Mouse (Mus musculus) intestine, embryonic 16.5 days (tissue): ENCODE measurements around the gene Celsr1. TPM values are rescaled to one million over a fixed set of nuclear protein-coding genes. Genes with fewer than 3 reads are reported as not detected.

Source experiments
- ATAC-seq: fragments of 200-750 bp; cut with Nextera tagmentation; 2 replicates; pipeline ENCODE4 v1.8.0; 2017; ENCODE audit warnings: moderate TSS enrichment, moderate library complexity
- H3K27ac ChIP-seq: fragments of 300-500 bp; sonication (generic); 2 replicates; pipeline ENCODE4 v1.5.1; 2014; ENCODE audit warnings: mild to moderate bottlenecking, low read length
- H3K27me3 ChIP-seq: fragments of 300-500 bp; sonication (generic); replicated peaks from 2 replicates; pipeline ENCODE4 v1.6.1; 2014; ENCODE audit warnings: low read length, control low read depth, mixed read lengths; ENCODE audit not compliant: control insufficient read depth, insufficient read depth
- H3K36me3 ChIP-seq: fragments of 300-500 bp; sonication (generic); 2 replicates; pipeline ENCODE4 v1.6.1; 2014; ENCODE audit warnings: low read length, control low read depth; ENCODE audit not compliant: control insufficient read depth, insufficient read depth
- H3K4me1 ChIP-seq: fragments of 300-500 bp; sonication (generic); 2 replicates; pipeline ENCODE4 v1.6.1; 2014; ENCODE audit warnings: low read length, control low read depth, mixed read lengths; ENCODE audit not compliant: control insufficient read depth, insufficient read depth
- H3K4me2 ChIP-seq: fragments of 300-500 bp; sonication (generic); 2 replicates; pipeline ENCODE4 v1.6.1; 2014; ENCODE audit warnings: low read depth, low read length, control low read depth
- H3K4me3 ChIP-seq: fragments of 300-500 bp; sonication (generic); 2 replicates; pipeline ENCODE4 v1.5.1; 2014; ENCODE audit warnings: mild to moderate bottlenecking, low read length
- H3K9ac ChIP-seq: fragments of 300-500 bp; sonication (generic); 2 replicates; pipeline ENCODE4 v1.6.1; 2014; ENCODE audit warnings: low read depth, low read length
- H3K9me3 ChIP-seq: fragments of 300-500 bp; sonication (generic); 2 replicates; pipeline ENCODE4 v1.6.1; 2016; ENCODE audit warnings: low read length, control low read depth; ENCODE audit not compliant: control insufficient read depth
- WGBS: fragments of 180-500 bp; shearing (Covaris S2); extraction: QIAGEN DNeasy Blood & Tissue Kit; methylation state at CpG from one replicate; pipeline ENCODE4 v1.1.7; 2014; 5-methylcytosine and 5-hydroxymethylcytosine counted together
- polyA plus RNA-seq: library from polyadenylated mRNA; unstranded; fragments of >200 nt; fragmentation: Nextera tagmentation; extraction: Ambion mirVana; gene quantifications from 2 replicates; pipeline ENCODE4 v1.2.1, GENCODE M21; 2015

Gene Celsr1
- polyA plus RNA-seq, 1 experiment from 2014 or later, result 0.51 TPM

DNA sequence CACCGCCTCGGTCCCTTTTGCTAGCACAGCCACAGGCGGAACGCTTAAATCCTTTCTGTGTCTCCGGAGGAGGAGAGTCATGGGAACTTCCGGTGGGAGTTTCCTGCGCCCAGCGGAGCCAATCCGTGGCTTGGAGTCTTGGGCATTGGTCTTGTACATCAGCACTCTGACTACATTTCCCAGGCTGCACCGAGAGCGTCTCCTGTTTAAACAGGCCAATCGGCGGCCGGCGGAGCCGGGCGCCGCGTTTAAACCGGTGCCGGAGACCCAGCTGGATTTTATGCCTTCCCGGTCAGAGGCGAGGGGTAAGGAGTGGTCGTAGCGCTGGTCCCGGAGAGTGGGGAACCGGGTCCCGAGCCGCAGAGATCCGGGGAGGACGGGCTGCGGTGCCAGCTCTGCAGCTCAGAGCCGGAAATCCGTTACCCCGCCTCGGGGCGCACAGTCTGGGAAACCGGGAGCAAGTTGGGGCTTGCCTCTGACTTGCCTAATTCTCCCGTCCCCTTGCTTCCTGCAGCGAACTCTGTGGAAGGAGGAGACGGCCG lies 174.0 kb downstream of the Celsr1 start, which contains the start of gene Gtse1:
Gtse1 (plus strand) TSS at position 256 of the 542 bp plus-strand sequence.
- no peaks in the 10 kb centered on the region for H3K9me3 ChIP-seq
- peak within 1 kb of the TSS; percentile 55 for H3K4me3 ChIP-seq
- H3K36me3 ChIP-seq, result no peaks in the 10 kb centered on the region
- 0 out of 2 replicates have a peak within 1 kb of the TSS, but pooled peaks have one; percentile 25 for H3K27ac ChIP-seq
- peak within 1 kb of the TSS; percentile 79 for H3K9ac ChIP-seq
- peak; percentile 99 for ATAC-seq
- H3K27me3 ChIP-seq, result no peaks in the 10 kb centered on the region
- under 1% methylated on average over 42 of the region's 42 CpGs for WGBS
- H3K4me2 ChIP-seq, result peak within 1 kb of the TSS; percentile 87
- peaks cover 12% of the 10 kb centered on the region for H3K4me1 ChIP-seq

GRCm38 (mm10) chr15:85858980-85859489 lies 174.5 kb downstream of the Celsr1 start:
- Histone ChIP-seq H3K4me3 (peak overlapping the region; percentile 55), H3K9ac (peak overlapping the region; percentile 79), H3K9me3 (no peaks in the 10 kb centered on the region), H3K4me2 (peak overlapping the region; percentile 87), H3K4me1 (peaks cover 12% of the 10 kb centered on the region), H3K27ac (0 out of 2 replicates have a peak overlapping the region, but pooled peaks have one; percentile 25), H3K36me3 (no peaks in the 10 kb centered on the region), H3K27me3 (no peaks in the 10 kb centered on the region)
- peak; percentile 33 for ATAC-seq
- WGBS, result 8% methylated on average over 15 of the region's 15 CpGs

DNA sequence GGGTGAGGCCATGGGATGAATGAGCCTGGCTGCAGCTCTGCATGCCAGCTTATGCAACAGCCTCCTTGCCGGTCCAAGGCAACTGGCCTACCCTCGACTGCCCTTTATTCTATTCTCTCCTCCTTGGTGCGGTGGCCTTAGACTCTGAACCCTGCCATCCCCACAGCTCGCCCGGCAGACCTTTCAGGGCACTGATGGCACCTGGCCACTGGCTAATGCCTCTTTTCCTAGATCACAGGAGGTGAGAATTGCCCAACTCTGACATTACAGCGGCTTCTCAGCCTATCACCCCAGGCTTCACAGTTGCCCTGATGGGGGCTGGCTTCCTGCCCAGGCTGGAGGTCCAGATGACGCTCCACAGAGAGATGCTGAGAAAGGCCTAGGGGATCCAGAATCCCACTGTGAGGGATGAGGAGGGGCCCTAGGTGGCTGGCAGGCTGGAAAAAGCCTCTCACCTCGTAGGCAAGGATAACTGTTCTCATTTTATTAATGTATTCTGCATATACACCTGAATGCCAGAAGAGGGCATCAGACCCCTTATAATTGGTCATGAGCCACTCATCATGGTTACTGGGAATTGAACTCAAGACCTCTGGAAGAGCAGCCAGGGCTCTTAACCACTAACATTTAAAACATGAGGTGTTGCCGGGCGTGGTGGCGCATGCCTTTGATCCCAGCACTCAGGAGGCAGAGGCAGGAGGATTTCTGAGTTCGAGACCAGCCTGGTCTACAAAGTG lies 181.8 kb downstream of the Celsr1 start:
- Histone ChIP-seq H3K36me3 (no peaks in the 10 kb centered on the region), H3K27ac (no peak overlapping the region), H3K4me1 (no peaks in the 10 kb centered on the region), H3K9me3 (no peaks in the 10 kb centered on the region), H3K9ac (no peak overlapping the region), H3K4me2 (no peak overlapping the region), H3K27me3 (no peaks in the 10 kb centered on the region), H3K4me3 (no peak overlapping the region)
- WGBS, result 81% methylated on average over 12 of the region's 12 CpGs
- no peak for ATAC-seq

Other genes starting within 250 kb of the Celsr1 start
- gene Cdpf1, start 222.1 kb downstream of the Celsr1 start, polyA plus RNA-seq, result 58.2 and 62.2 TPM in 2 replicates
- 0.17 and 0.18 TPM in 2 replicates for gene Pkdrej, start 212.0 kb downstream of the Celsr1 start, polyA plus RNA-seq
- 13.4 and 15.1 TPM in 2 replicates for gene Ttc38, start 201.5 kb downstream of the Celsr1 start, polyA plus RNA-seq
- gene Gtse1, start 174.0 kb downstream of the Celsr1 start, polyA plus RNA-seq, result 20.0 and 22.9 TPM in 2 replicates
- gene Trmu, start 154.5 kb downstream of the Celsr1 start, polyA plus RNA-seq, result 36.7 and 37.3 TPM in 2 replicates
- 9.1 and 9.5 TPM in 2 replicates for gene Gramd4, start 23.9 kb upstream of the Celsr1 start, polyA plus RNA-seq
- gene Cerk, start 152.4 kb upstream of the Celsr1 start, polyA plus RNA-seq, result 7.9 and 8.0 TPM in 2 replicates
- gene Tbc1d22a, start 180.7 kb upstream of the Celsr1 start, polyA plus RNA-seq, result 12.5 and 13.7 TPM in 2 replicates